Mouse (Mus musculus) olfactory bulb, adult 2 months (tissue): Measurements from ENCODE around the gene Tlk1.

Source experiments
- CTCF ChIP-seq: fragments of 200-500 bp; IDR thresholded peaks from 2 replicates; pipeline ENCODE4 v1.5.1; 2012; ENCODE audit warnings: low read depth, mild to moderate bottlenecking, low read length, moderate library complexity; ENCODE audit not compliant: insufficient read depth
- POLR2A ChIP-seq: fragments of 200-500 bp; IDR thresholded peaks from 2 replicates; pipeline ENCODE4 v1.6.1; 2012; ENCODE audit warnings: mild to moderate bottlenecking, low read depth, low read length, moderate library complexity; ENCODE audit not compliant: insufficient read depth

- TF ChIP-seq CTCF (no peak), POLR2A (no peak)
These were observed 22.9 kb downstream of the Tlk1 start for GRCm38 (mm10) chr2:70802658-70803057.
